Mouse (Mus musculus): Measurements from ENCODE around the gene Fzd9. TPM values are rescaled to one million over a fixed set of nuclear protein-coding genes. Genes with fewer than 3 reads are reported as not detected.

The Fzd9 gene
- polyA plus RNA-seq (2012; rRNA removed): 0.22 and 0.95 TPM in 2 replicates

DNA sequence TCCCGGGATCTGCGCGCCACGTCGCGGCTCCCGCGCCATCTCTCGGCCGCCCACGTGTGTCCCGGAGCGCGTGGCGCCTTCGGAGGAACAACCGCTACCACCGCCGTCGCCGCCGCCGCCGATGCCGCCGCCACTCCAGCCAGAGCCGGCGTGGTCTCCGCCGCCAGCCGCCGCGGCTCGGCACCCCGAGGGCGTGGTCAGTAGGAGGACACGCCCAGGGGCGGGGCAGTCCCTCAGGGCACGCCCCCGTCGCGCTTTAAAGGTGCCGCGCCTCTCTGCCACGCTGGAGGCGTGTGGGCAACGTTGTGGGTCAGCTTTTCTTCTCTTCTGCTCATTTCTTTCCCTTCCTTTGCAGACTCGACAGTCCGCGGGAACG lies at the start of gene Fzd9:
TSS of gene Fzd9 (minus strand) at position 152 of the 376 bp plus-strand sequence.
- Histone ChIP-seq H3K4me1 (ENCODE audit: control insufficient read depth, insufficient read depth, low read length) (no peaks in the 10 kb centered on the region; the same call in 1 of the 2 replicates), H3K4me3 (replicated peaks; ENCODE audit: extremely low read depth, low read depth, low read length) (peak within 1 kb of the TSS; percentile 47)
- under 1% methylated on average over 48 of the region's 51 CpGs for WGBS
- peak; percentile 77 for DNase-seq
- no peak for TF ChIP-seq CTCF (IDR thresholded peaks at IDR 0.05; ENCODE audit: insufficient read depth, low read length)
- TF ChIP-seq POLR2A (IDR thresholded peaks at IDR 0.05; ENCODE audit: borderline replicate concordance, extremely low read depth, low read depth, low read length): no peak

DNA sequence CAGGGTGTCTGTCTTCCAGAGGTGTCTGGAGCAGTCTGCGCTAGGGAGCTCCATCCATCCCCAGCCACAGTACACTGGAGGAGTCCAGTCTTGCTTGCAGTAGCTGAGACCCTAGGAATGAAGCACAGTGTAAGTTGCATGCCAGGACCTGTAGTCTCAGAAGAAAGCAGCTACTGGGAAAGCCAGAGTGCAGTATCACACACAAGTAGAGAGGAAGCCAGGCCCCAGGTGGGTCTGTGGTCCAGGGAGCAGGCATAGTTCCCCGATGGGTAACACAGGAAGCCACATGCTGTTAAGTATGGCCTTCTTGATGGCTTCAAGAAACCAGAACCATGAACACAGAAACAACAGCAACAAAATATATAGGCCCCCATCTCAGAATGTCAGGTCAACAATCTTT lies 41.0 kb upstream of the Fzd9 start:
- TF ChIP-seq POLR2A (IDR thresholded peaks at IDR 0.05; ENCODE audit: borderline replicate concordance, extremely low read depth, low read depth, low read length): no peak
- TF ChIP-seq CTCF (IDR thresholded peaks at IDR 0.05; ENCODE audit: insufficient read depth, low read length): no peak
- Histone ChIP-seq H3K4me1 (ENCODE audit: control insufficient read depth, insufficient read depth, low read length) (no peaks in the 10 kb centered on the region), H3K4me3 (replicated peaks; ENCODE audit: extremely low read depth, low read depth, low read length) (no peak overlapping the region)
- WGBS: 81% methylated on average over 2 of the region's 2 CpGs
- no peak for DNase-seq

- Histone ChIP-seq H3K4me1 (ENCODE audit: control insufficient read depth, insufficient read depth, low read length) (no peaks in the 10 kb centered on the region), H3K4me3 (replicated peaks; ENCODE audit: extremely low read depth, low read depth, low read length) (no peak overlapping the region)
- 53% methylated on average over 4 of the region's 4 CpGs for WGBS
- no peak for DNase-seq
- TF ChIP-seq CTCF (IDR thresholded peaks at IDR 0.05; ENCODE audit: insufficient read depth, low read length): no peak
- no peak for TF ChIP-seq POLR2A (IDR thresholded peaks at IDR 0.05; ENCODE audit: borderline replicate concordance, extremely low read depth, low read depth, low read length)
These were observed 40.2 kb upstream of the Fzd9 start for GRCm38 (mm10) chr5:135291193-135291592.

- 75% methylated on average over 6 of the region's 6 CpGs for WGBS
- DNase-seq: no peak
- Histone ChIP-seq H3K4me1 (ENCODE audit: control insufficient read depth, insufficient read depth, low read length) (no peaks in the 10 kb centered on the region), H3K4me3 (replicated peaks; ENCODE audit: extremely low read depth, low read depth, low read length) (no peak overlapping the region)
- TF ChIP-seq POLR2A (IDR thresholded peaks at IDR 0.05; ENCODE audit: borderline replicate concordance, extremely low read depth, low read depth, low read length): no peak
- TF ChIP-seq CTCF (IDR thresholded peaks at IDR 0.05; ENCODE audit: insufficient read depth, low read length): no peak
These were observed 39.7 kb upstream of the Fzd9 start for GRCm38 (mm10) chr5:135290703-135291102.

DNA sequence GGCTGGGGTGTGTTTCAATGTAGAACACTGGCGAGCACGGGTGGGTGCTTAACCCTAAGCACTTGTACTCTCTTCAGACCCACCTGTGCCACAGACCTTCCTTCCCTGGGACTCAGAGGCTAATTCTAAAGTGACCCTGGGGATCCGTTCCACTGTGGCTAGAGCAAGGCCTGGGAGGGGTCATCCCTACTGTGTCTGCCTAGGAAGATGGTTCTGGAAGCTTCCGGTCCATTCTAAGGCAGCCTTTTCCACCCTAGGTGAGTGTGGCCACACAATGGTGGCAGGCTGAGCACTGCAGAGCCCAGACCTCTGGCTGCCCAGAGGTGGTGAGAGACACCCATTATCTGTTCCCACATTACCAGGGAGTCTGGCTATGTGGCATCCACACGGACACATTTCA lies 35.9 kb upstream of the Fzd9 start:
- H3K4me3 ChIP-seq (replicated peaks; ENCODE audit: extremely low read depth, low read depth, low read length): no peak overlapping the region
- WGBS: 77% methylated on average over 5 of the region's 5 CpGs
- TF ChIP-seq POLR2A (IDR thresholded peaks at IDR 0.05; ENCODE audit: borderline replicate concordance, extremely low read depth, low read depth, low read length): no peak
- no peaks in the 10 kb centered on the region for H3K4me1 ChIP-seq (ENCODE audit: control insufficient read depth, insufficient read depth, low read length)
- DNase-seq: no peak

DNA sequence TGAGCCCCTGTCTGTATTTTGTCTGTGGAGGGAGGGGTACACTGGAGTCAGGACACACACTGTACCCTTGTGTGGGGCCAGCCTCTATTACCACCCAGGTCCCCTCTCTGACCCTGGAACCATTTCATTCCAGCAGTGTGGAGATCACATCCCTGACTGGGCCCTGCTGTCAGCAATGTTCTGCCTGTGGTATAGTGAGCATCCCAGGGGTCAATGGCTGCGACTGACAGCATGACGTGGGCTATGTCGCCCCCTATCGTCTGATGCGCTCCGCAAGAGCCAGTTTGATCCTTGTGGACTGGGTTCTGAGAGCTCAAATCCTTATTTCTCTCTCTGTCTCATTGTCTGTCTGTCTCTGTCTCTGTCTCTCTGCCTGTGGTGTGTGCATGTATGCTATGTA lies 35.2 kb upstream of the Fzd9 start:
- H3K4me1 ChIP-seq (ENCODE audit: control insufficient read depth, insufficient read depth, low read length): no peaks in the 10 kb centered on the region
- DNase-seq: peak; percentile 62
- H3K4me3 ChIP-seq (replicated peaks; ENCODE audit: extremely low read depth, low read depth, low read length): no peak overlapping the region
- WGBS: 0% methylated on average over 6 of the region's 6 CpGs
- TF ChIP-seq POLR2A (IDR thresholded peaks at IDR 0.05; ENCODE audit: borderline replicate concordance, extremely low read depth, low read depth, low read length) (no peak), CTCF (IDR thresholded peaks at IDR 0.05; ENCODE audit: insufficient read depth, low read length) (peak; percentile 94)

DNA sequence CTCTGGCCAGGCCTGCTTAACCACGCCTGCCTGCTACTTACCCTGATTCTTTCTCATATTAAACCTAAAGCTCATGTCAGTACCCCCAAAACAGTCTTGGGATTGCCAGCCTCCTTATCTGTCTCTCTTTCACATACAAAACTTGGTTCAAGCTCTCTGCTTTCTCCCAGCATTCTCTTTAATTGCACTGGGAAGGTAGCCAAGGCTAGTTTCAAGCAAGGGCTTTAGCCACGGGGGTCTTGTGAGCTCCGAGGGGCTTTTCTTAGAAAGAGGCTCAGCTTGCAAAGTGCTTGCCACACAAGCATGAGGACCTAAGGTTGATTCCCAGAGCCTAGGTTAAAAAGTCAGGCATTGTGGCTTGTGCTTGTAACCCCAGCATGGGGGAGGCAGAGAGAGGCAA lies 34.2 kb upstream of the Fzd9 start:
- TF ChIP-seq CTCF (IDR thresholded peaks at IDR 0.05; ENCODE audit: insufficient read depth, low read length) (no peak), POLR2A (IDR thresholded peaks at IDR 0.05; ENCODE audit: borderline replicate concordance, extremely low read depth, low read depth, low read length) (no peak)
- DNase-seq: no peak
- 75% methylated on average over 3 of the region's 3 CpGs for WGBS
- no peak overlapping the region for H3K4me3 ChIP-seq (replicated peaks; ENCODE audit: extremely low read depth, low read depth, low read length)
- no peaks in the 10 kb centered on the region for H3K4me1 ChIP-seq (ENCODE audit: control insufficient read depth, insufficient read depth, low read length)

DNA sequence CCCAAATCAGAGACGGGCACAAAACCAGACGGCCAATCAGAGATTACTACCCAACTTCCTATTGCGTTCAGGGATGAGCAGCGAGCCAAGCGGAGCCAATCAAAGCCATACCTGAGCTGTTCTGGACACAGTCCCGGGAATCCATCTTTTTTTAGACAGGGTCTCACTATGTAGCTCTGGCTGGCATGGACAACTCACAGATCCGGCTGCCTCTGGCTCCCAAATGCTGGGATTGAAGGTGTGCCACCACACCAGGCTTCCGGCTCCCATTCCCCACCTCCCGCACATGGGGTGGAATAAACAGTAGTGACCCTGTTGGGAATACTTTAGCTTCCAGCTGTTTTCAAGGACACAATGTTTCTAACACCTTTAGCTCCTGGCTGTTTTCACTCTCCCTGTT lies 29.2 kb upstream of the Fzd9 start:
- Histone ChIP-seq H3K4me3 (replicated peaks; ENCODE audit: extremely low read depth, low read depth, low read length) (no peak overlapping the region), H3K4me1 (ENCODE audit: control insufficient read depth, insufficient read depth, low read length) (no peaks in the 10 kb centered on the region)
- DNase-seq: no peak
- 67% methylated on average over 9 of the region's 9 CpGs for WGBS
- no peak for TF ChIP-seq CTCF (IDR thresholded peaks at IDR 0.05; ENCODE audit: insufficient read depth, low read length)
- TF ChIP-seq POLR2A (IDR thresholded peaks at IDR 0.05; ENCODE audit: borderline replicate concordance, extremely low read depth, low read depth, low read length): no peak

GRCm38 (mm10) chr5:135276597-135276996 lies 25.6 kb upstream of the Fzd9 start:
- H3K4me3 ChIP-seq (replicated peaks; ENCODE audit: extremely low read depth, low read depth, low read length): no peak overlapping the region
- no peak for TF ChIP-seq POLR2A (IDR thresholded peaks at IDR 0.05; ENCODE audit: borderline replicate concordance, extremely low read depth, low read depth, low read length)
- TF ChIP-seq CTCF (IDR thresholded peaks at IDR 0.05; ENCODE audit: insufficient read depth, low read length): no peak
- 16% methylated on average over 36 of the region's 36 CpGs for WGBS
- DNase-seq: no peak
- H3K4me1 ChIP-seq (ENCODE audit: control insufficient read depth, insufficient read depth, low read length): no peaks in the 10 kb centered on the region

- TF ChIP-seq POLR2A (IDR thresholded peaks at IDR 0.05; ENCODE audit: borderline replicate concordance, extremely low read depth, low read depth, low read length) (no peak), CTCF (IDR thresholded peaks at IDR 0.05; ENCODE audit: insufficient read depth, low read length) (no peak)
- Histone ChIP-seq H3K4me1 (ENCODE audit: control insufficient read depth, insufficient read depth, low read length) (no peaks in the 10 kb centered on the region), H3K4me3 (replicated peaks; ENCODE audit: extremely low read depth, low read depth, low read length) (no peak overlapping the region)
- 38% methylated on average over 15 of the region's 15 CpGs for WGBS
- DNase-seq: no peak
These were observed 23.8 kb upstream of the Fzd9 start for GRCm38 (mm10) chr5:135274663-135275396.

Measured in lung, adult 2 months (tissue).